Mouse (Mus musculus) embryonic fibroblast, embryonic 13.5 days (primary cell): ENCODE results near the gene Slc9a3r2.
"Not testable (repeated sequence)": the region's sequence is repeated elsewhere in the genome, so short reads cannot be mapped to it uniquely, and the experiment has no call there.

Experiments
- CTCF ChIP-seq: IDR thresholded peaks from 2 replicates; pipeline ENCODE4 v1.5.1; 2011; ENCODE audit warnings: mild to moderate bottlenecking, control low read depth, low read length, moderate library complexity, borderline replicate concordance; ENCODE audit not compliant: insufficient read depth
- POLR2A ChIP-seq: IDR thresholded peaks from 2 replicates; pipeline ENCODE4 v1.6.1; 2011; ENCODE audit warnings: low read depth, mild to moderate bottlenecking, control low read depth, low read length, moderate library complexity

- TF ChIP-seq CTCF, POLR2A: not testable (repeated sequence)
These were observed 16.9 kb upstream of the Slc9a3r2 start for GRCm38 (mm10) chr17:24667011-24667410.
